Mouse (Mus musculus): ENCODE measurements at regions not wholly inside any gene's neighbourhood (a gene's known extent, or its start where the extent isn't known, plus 50 kb on each side); places are given as distances from the start of the nearest gene placed in this dataset.

- no peak overlapping the region for H3K9ac ChIP-seq
- no peak overlapping the region for H3K27ac ChIP-seq (ENCODE audit: poor library complexity, severe bottlenecking)
- no peak overlapping the region for H3K4me2 ChIP-seq
- H3K4me3 ChIP-seq = no peak overlapping the region
- no peak for ATAC-seq (ENCODE audit: insufficient number of reproducible peaks, low FRiP score)
- WGBS = 75% methylated on average over 6 of the region's 6 CpGs
- no peaks in the 10 kb centered on the region for H3K36me3 ChIP-seq
- H3K27me3 ChIP-seq (replicated peaks) = peaks cover 7% of the 10 kb centered on the region; the same call in 1 of the 2 replicates
- no peaks in the 10 kb centered on the region for H3K9me3 ChIP-seq (replicated peaks)
- peaks cover 22% of the 10 kb centered on the region for H3K4me1 ChIP-seq (replicated peaks)
These were observed 101.9 kb downstream of the Irs2 start for GRCm38 (mm10) chr8:10906353-10906752.

DNA sequence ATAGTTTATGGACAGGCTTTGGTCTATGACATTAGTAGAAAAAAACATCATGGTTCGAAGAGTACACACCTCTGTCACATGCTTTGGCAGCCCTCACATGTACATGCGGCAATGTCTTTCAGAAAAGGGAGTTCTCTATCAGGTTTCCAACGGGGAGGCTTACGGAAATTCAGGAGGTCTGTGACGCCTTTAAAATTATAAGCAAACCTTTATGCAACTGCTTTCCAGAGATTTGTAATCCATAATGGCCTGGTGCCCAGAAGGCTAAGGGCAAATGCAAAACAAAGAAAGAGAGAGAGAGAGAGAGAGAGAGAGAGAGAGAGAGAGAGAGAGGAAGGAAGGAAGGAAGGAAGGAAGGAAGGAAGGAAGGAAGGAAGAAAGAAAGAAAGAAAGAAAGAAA, 102.5 kb downstream of the Irs2 start:
- H3K4me1 ChIP-seq (replicated peaks) = peaks cover 21% of the 10 kb centered on the region
- no peak overlapping the region for H3K4me3 ChIP-seq
- H3K9me3 ChIP-seq (replicated peaks) = no peaks in the 10 kb centered on the region
- H3K9ac ChIP-seq = no peak overlapping the region
- ATAC-seq (ENCODE audit: insufficient number of reproducible peaks, low FRiP score) = no peak
- H3K27ac ChIP-seq (ENCODE audit: poor library complexity, severe bottlenecking) = no peak overlapping the region
- 84% methylated on average over 5 of the region's 5 CpGs for WGBS
- H3K36me3 ChIP-seq = no peaks in the 10 kb centered on the region
- H3K4me2 ChIP-seq = no peak overlapping the region
- H3K27me3 ChIP-seq (replicated peaks) = peaks cover 13% of the 10 kb centered on the region; the same call in 1 of the 2 replicates

GRCm38 (mm10) chr8:10903957-10904356, 104.3 kb downstream of the Irs2 start:
- H3K27me3 ChIP-seq (replicated peaks) = peaks cover 14% of the 10 kb centered on the region; the same call in 1 of the 2 replicates
- no peak overlapping the region for H3K27ac ChIP-seq (ENCODE audit: poor library complexity, severe bottlenecking)
- no peaks in the 10 kb centered on the region for H3K9me3 ChIP-seq (replicated peaks)
- H3K4me3 ChIP-seq = no peak overlapping the region
- ATAC-seq (ENCODE audit: insufficient number of reproducible peaks, low FRiP score) = no peak
- H3K36me3 ChIP-seq = no peaks in the 10 kb centered on the region
- H3K9ac ChIP-seq = no peak overlapping the region
- no peak overlapping the region for H3K4me2 ChIP-seq
- 69% methylated on average over 2 of the region's 2 CpGs for WGBS
- peaks cover 17% of the 10 kb centered on the region for H3K4me1 ChIP-seq (replicated peaks)

DNA sequence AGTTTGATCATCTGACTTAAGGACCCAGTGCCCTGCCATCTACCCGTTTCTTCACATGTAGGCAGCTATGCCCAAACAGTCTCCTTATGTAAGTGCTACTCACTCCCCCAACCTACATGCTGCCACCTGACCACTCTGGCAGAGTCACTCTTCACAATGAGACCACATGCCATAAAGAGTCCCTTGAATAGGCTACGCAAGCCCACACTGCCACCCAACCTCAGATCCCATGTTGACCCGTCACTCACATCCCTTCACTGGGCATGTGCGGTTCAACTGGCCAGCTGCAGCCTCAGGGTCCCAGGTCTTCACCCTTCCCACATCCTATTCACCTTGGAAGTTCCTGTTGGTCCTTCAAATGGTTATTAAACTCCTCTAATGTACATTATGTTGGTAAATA, 106.3 kb downstream of the Irs2 start:
- H3K4me1 ChIP-seq (replicated peaks) = peaks cover 36% of the 10 kb centered on the region
- no peak overlapping the region for H3K4me2 ChIP-seq
- no peaks in the 10 kb centered on the region for H3K9me3 ChIP-seq (replicated peaks)
- WGBS = 89% methylated on average over 4 of the region's 4 CpGs
- H3K9ac ChIP-seq = no peak overlapping the region
- 0 out of 2 replicates have a peak, but pooled peaks cover 14% of the 10 kb centered on the region for H3K27me3 ChIP-seq (replicated peaks)
- H3K27ac ChIP-seq (ENCODE audit: poor library complexity, severe bottlenecking) = no peak overlapping the region
- no peak for ATAC-seq (ENCODE audit: insufficient number of reproducible peaks, low FRiP score)
- H3K4me3 ChIP-seq = no peak overlapping the region
- H3K36me3 ChIP-seq = no peaks in the 10 kb centered on the region

- no peaks in the 10 kb centered on the region for H3K9me3 ChIP-seq (replicated peaks)
- no peak overlapping the region for H3K4me2 ChIP-seq
- H3K27ac ChIP-seq (ENCODE audit: poor library complexity, severe bottlenecking) = no peak overlapping the region
- H3K4me3 ChIP-seq = no peak overlapping the region
- H3K9ac ChIP-seq = no peak overlapping the region
- H3K36me3 ChIP-seq = no peaks in the 10 kb centered on the region
- H3K27me3 ChIP-seq (replicated peaks) = 0 out of 2 replicates have a peak, but pooled peaks cover 14% of the 10 kb centered on the region
- H3K4me1 ChIP-seq (replicated peaks) = peaks cover 40% of the 10 kb centered on the region
- no peak for ATAC-seq (ENCODE audit: insufficient number of reproducible peaks, low FRiP score)
- 57% methylated on average over 3 of the region's 3 CpGs for WGBS
These were observed 107.2 kb downstream of the Irs2 start for GRCm38 (mm10) chr8:10901014-10901413.

DNA sequence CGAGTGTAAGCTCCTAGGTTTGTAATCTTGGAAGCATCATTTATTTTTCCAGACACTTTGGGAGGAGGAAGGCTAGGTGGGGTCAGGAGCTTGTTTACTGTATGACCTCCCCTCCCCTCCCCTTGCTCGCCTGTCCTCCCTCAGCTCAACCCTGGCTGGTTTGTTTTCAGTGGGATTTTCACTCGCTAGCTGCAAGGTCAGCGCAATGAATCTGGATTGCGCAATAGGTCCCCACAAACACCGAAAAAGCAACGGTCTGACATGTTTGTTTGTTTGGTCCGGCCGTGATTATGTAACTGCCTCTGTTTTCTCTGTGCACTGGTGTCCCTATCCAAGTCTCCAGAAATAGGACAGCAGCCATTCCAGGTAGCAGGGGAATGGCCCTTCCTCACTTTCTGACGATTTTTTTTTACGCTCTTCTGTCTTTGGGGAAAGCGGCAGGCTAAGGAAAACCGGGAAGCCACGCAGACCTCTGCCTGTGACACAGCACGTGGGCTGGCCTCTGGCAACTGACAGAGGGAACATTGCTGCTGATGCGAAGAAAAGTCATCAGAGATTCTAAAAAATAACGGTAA, 108.6 kb downstream of the Irs2 start:
- Histone ChIP-seq H3K27me3 (replicated peaks) (0 out of 2 replicates have a peak, but pooled peaks cover 14% of the 10 kb centered on the region), H3K9me3 (replicated peaks) (no peaks in the 10 kb centered on the region), H3K4me3 (no peak overlapping the region), H3K36me3 (no peaks in the 10 kb centered on the region), H3K4me1 (replicated peaks) (peaks cover 46% of the 10 kb centered on the region), H3K9ac (no peak overlapping the region), H3K4me2 (peak overlapping the region; percentile 41), H3K27ac (ENCODE audit: poor library complexity, severe bottlenecking) (no peak overlapping the region)
- 13% methylated on average over 17 of the region's 17 CpGs for WGBS
- ATAC-seq (ENCODE audit: insufficient number of reproducible peaks, low FRiP score) = no peak

GRCm38 (mm10) chr8:10898562-10899527, 109.4 kb downstream of the Irs2 start:
- H3K27ac ChIP-seq (ENCODE audit: poor library complexity, severe bottlenecking) = no peak overlapping the region
- 0 out of 2 replicates have a peak, but pooled peaks cover 14% of the 10 kb centered on the region for H3K27me3 ChIP-seq (replicated peaks)
- ATAC-seq (ENCODE audit: insufficient number of reproducible peaks, low FRiP score) = no peak
- no peaks in the 10 kb centered on the region for H3K9me3 ChIP-seq (replicated peaks)
- WGBS = 29% methylated on average over 16 of the region's 16 CpGs
- no peaks in the 10 kb centered on the region for H3K36me3 ChIP-seq
- no peak overlapping the region for H3K4me3 ChIP-seq
- no peak overlapping the region for H3K9ac ChIP-seq
- peak overlapping the region; percentile 41 for H3K4me2 ChIP-seq
- H3K4me1 ChIP-seq (replicated peaks) = peaks cover 48% of the 10 kb centered on the region

GRCm38 (mm10) chr8:10897573-10897972, 110.7 kb downstream of the Irs2 start:
- Histone ChIP-seq H3K27me3 (replicated peaks) (0 out of 2 replicates have a peak, but pooled peaks cover 14% of the 10 kb centered on the region), H3K4me2 (no peak overlapping the region), H3K9ac (no peak overlapping the region), H3K27ac (ENCODE audit: poor library complexity, severe bottlenecking) (peak overlapping the region; percentile 70), H3K4me3 (no peak overlapping the region), H3K9me3 (replicated peaks) (no peaks in the 10 kb centered on the region), H3K36me3 (no peaks in the 10 kb centered on the region), H3K4me1 (replicated peaks) (peaks cover 55% of the 10 kb centered on the region)
- no peak for ATAC-seq (ENCODE audit: insufficient number of reproducible peaks, low FRiP score)
- WGBS = 36% methylated on average over 7 of the region's 7 CpGs

DNA sequence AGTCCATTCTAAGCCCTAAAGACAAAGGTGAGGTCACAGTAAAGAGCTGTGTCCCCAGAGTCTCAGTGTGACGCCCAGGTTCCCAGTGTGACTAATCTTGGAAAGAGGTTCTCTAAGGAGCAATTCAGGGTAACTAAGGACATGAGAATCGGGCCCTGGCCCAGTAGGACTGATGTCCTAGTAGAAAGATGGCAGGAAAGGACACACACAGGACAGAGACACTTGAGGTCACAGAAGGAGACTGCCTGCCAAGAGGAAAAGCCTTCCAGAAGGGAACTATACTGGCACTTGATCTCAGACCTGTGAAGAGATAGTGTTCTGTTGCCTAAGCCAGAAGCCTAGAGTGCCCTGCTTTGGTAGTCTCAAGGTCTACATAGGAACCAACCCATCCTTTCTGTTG, 113.1 kb downstream of the Irs2 start:
- Histone ChIP-seq H3K4me2 (no peak overlapping the region), H3K9ac (no peak overlapping the region), H3K4me1 (replicated peaks) (peaks cover 51% of the 10 kb centered on the region), H3K9me3 (replicated peaks) (no peaks in the 10 kb centered on the region), H3K27ac (ENCODE audit: poor library complexity, severe bottlenecking) (no peak overlapping the region), H3K36me3 (no peaks in the 10 kb centered on the region), H3K4me3 (no peak overlapping the region), H3K27me3 (replicated peaks) (no peaks in the 10 kb centered on the region)
- no peak for ATAC-seq (ENCODE audit: insufficient number of reproducible peaks, low FRiP score)
- WGBS = 70% methylated on average over 2 of the region's 2 CpGs

- no peak overlapping the region for H3K4me3 ChIP-seq
- no peak overlapping the region for H3K4me2 ChIP-seq
- 70% methylated on average over 5 of the region's 5 CpGs for WGBS
- no peak for ATAC-seq (ENCODE audit: insufficient number of reproducible peaks, low FRiP score)
- peaks cover 42% of the 10 kb centered on the region for H3K4me1 ChIP-seq (replicated peaks)
- no peaks in the 10 kb centered on the region for H3K9me3 ChIP-seq (replicated peaks)
- no peak overlapping the region for H3K9ac ChIP-seq
- no peaks in the 10 kb centered on the region for H3K36me3 ChIP-seq
- no peaks in the 10 kb centered on the region for H3K27me3 ChIP-seq (replicated peaks)
- no peak overlapping the region for H3K27ac ChIP-seq (ENCODE audit: poor library complexity, severe bottlenecking)
These were observed 114.0 kb downstream of the Irs2 start for GRCm38 (mm10) chr8:10894306-10894705.

- Histone ChIP-seq H3K9me3 (replicated peaks) (no peaks in the 10 kb centered on the region), H3K4me2 (no peak overlapping the region), H3K4me3 (no peak overlapping the region), H3K4me1 (replicated peaks) (peaks cover 36% of the 10 kb centered on the region), H3K9ac (no peak overlapping the region), H3K27me3 (replicated peaks) (no peaks in the 10 kb centered on the region), H3K27ac (ENCODE audit: poor library complexity, severe bottlenecking) (no peak overlapping the region), H3K36me3 (no peaks in the 10 kb centered on the region)
- 54% methylated on average over 5 of the region's 5 CpGs for WGBS
- no peak for ATAC-seq (ENCODE audit: insufficient number of reproducible peaks, low FRiP score)
These were observed 114.5 kb downstream of the Irs2 start for GRCm38 (mm10) chr8:10893709-10894108.
